Mouse (Mus musculus): ENCODE measurements around the gene Krtap4-8.

GRCm38 (mm10) chr11:99793367-99793766 lies 12.9 kb upstream of the Krtap4-8 start, which contains the start of gene Gm11596:
- TF ChIP-seq CTCF (IDR thresholded peaks at IDR 0.05; ENCODE audit: insufficient read depth, low read length): no peak
- no peak for TF ChIP-seq POLR2A (IDR thresholded peaks at IDR 0.05; ENCODE audit: borderline replicate concordance, extremely low read depth, low read depth, low read length)

All from lung, adult 2 months (tissue).